Mouse (Mus musculus): ENCODE results near the gene Rcn3.

GRCm38 (mm10) chr7:45056972-45057348, 35.1 kb downstream of the Rcn3 start:
- TF ChIP-seq FOSL1 (IDR thresholded peaks at IDR 0.05; ENCODE audit: insufficient read depth, low read length, poor library complexity, severe bottlenecking) (no peak), MAX (IDR thresholded peaks at IDR 0.05) (no peak), CTCF (IDR thresholded peaks at IDR 0.05; ENCODE audit: control insufficient read depth, insufficient read depth, insufficient read length) (no peak)
